In genomic region chr11:101801386-101801785, GRCm38 (mm10) we compare ENCODE assay signal across 20 mouse cellular contexts. TPM values are rescaled to one million over a fixed set of nuclear protein-coding genes. Genes with fewer than 3 reads are reported as not detected.
DNase-seq lines count a peak whose midpoint lies in the region; ATAC-seq and TF ChIP-seq lines count a peak whose summit lies in the region.
"Had no signal": no experiment of that assay in that cellular context is flagged by ENCODE, and none has a peak within 500 bp of the region (broad histone marks: within the 10 kb centered on the region; RNA-seq: fewer than 3 reads in every experiment).

No protein-coding gene starts in this region.

- peak; percentile 65 for DNase-seq in lung, embryonic 14.5 days
- no peak for DNase-seq in lung, postnatal 4 days
- DNase-seq in hindbrain, embryonic 10.5 days (ENCODE audit: low spot score), result no peak
- DNase-seq in cerebellum, postnatal 10 days, result no peak
- no peak for DNase-seq in layer of hippocampus, adult 2 months (ENCODE audit: low spot score in 2 of 2)
- DNase-seq: adrenal gland, adult 8-10 months; adrenal gland, postnatal 36 days; cerebellum, adult 2 months; cerebellum, postnatal 14 days; forebrain, postnatal 0 days; gastrocnemius, postnatal 14 days; heart, postnatal 14 days had no signal

- TF ChIP-seq CTCF in lung, embryonic 14.5 days (IDR thresholded peaks at IDR 0.05; ENCODE audit: low read depth), result no peak
- TF ChIP-seq CTCF in layer of hippocampus, adult 2 months (conservative IDR thresholded peaks at IDR 0.05), result no peak

- no peaks in the 10 kb centered on the region for H3K27me3 ChIP-seq in lung, embryonic 14.5 days (ENCODE audit: insufficient read depth, low read length)
- no peaks in the 10 kb centered on the region for H3K27me3 ChIP-seq in embryonic facial prominence, embryonic 13.5 days
- H3K27me3 ChIP-seq in limb, embryonic 13.5 days, result peaks cover 1% of the 10 kb centered on the region; the same call in 1 of the 2 replicates
- peaks cover 21% of the 10 kb centered on the region for H3K27me3 ChIP-seq in hindbrain, embryonic 10.5 days (ENCODE audit: insufficient read depth, poor library complexity, severe bottlenecking)
- H3K27me3 ChIP-seq: heart, embryonic 15.5 days; hindbrain, embryonic 15.5 days had no signal

- 5% methylated on average over 5 of the region's 5 CpGs for WGBS in lung, embryonic 14.5 days
- WGBS in embryonic facial prominence, embryonic 13.5 days, result 1% methylated on average over 5 of the region's 5 CpGs
- 2% methylated on average over 5 of the region's 5 CpGs for WGBS in limb, embryonic 13.5 days
- 5% methylated on average over 5 of the region's 5 CpGs for WGBS in hindbrain, embryonic 10.5 days

- H3K4me3 ChIP-seq in lung, embryonic 14.5 days (ENCODE audit: low read depth, low read length), result no peak overlapping the region
- H3K4me3 ChIP-seq in embryonic facial prominence, embryonic 13.5 days, result no peak overlapping the region
- no peak overlapping the region for H3K4me3 ChIP-seq in limb, embryonic 13.5 days
- no peak overlapping the region for H3K4me3 ChIP-seq in hindbrain, embryonic 10.5 days
- no peak overlapping the region for H3K4me3 ChIP-seq in layer of hippocampus, adult 2 months
- H3K4me3 ChIP-seq: forebrain, embryonic 12.5 days; heart, embryonic 15.5 days; hindbrain, embryonic 15.5 days had no signal

- H3K9ac ChIP-seq in lung, embryonic 14.5 days, result no peak overlapping the region
- 0 out of 2 replicates have a peak overlapping the region, but pooled peaks have one; percentile 16 for H3K9ac ChIP-seq in embryonic facial prominence, embryonic 13.5 days
- H3K9ac ChIP-seq in limb, embryonic 13.5 days, result no peak overlapping the region
- H3K9ac ChIP-seq: forebrain, embryonic 12.5 days; forebrain, postnatal 0 days; heart, embryonic 15.5 days; hindbrain, embryonic 15.5 days had no signal

- H3K4me1 ChIP-seq in lung, embryonic 14.5 days (ENCODE audit: insufficient read depth), result peaks cover 9% of the 10 kb centered on the region
- H3K4me1 ChIP-seq in embryonic facial prominence, embryonic 13.5 days, result peaks cover 7% of the 10 kb centered on the region
- peaks cover 11% of the 10 kb centered on the region for H3K4me1 ChIP-seq in limb, embryonic 13.5 days
- peaks cover 10% of the 10 kb centered on the region; the same call in 1 of the 2 replicates for H3K4me1 ChIP-seq in hindbrain, embryonic 10.5 days (replicated peaks)

- H3K36me3 ChIP-seq in lung, embryonic 14.5 days (ENCODE audit: insufficient read depth), result no peaks in the 10 kb centered on the region
- H3K36me3 ChIP-seq in embryonic facial prominence, embryonic 13.5 days, result no peaks in the 10 kb centered on the region
- no peaks in the 10 kb centered on the region for H3K36me3 ChIP-seq in limb, embryonic 13.5 days
- H3K36me3 ChIP-seq in hindbrain, embryonic 10.5 days, result no peaks in the 10 kb centered on the region
- H3K36me3 ChIP-seq: forebrain, embryonic 12.5 days; heart, embryonic 15.5 days; hindbrain, embryonic 15.5 days had no signal

- ATAC-seq in lung, embryonic 14.5 days (ENCODE audit: insufficient read depth), result peak; percentile 26; the same call in 1 of the 2 replicates
- no peak for ATAC-seq in embryonic facial prominence, embryonic 13.5 days (ENCODE audit: insufficient number of reproducible peaks, insufficient read depth, low FRiP score, low TSS enrichment, low read depth)
- no peak for ATAC-seq in limb, embryonic 13.5 days (ENCODE audit: low FRiP score, low read depth)
- ATAC-seq: forebrain, postnatal 0 days; intestine, embryonic 16.5 days had no signal

- H3K27ac ChIP-seq in lung, embryonic 14.5 days (ENCODE audit: low read depth), result no peak overlapping the region
- H3K27ac ChIP-seq in embryonic facial prominence, embryonic 13.5 days, result no peak overlapping the region
- H3K27ac ChIP-seq in limb, embryonic 13.5 days, result no peak overlapping the region
- no peak overlapping the region for H3K27ac ChIP-seq in hindbrain, embryonic 10.5 days
- no peak overlapping the region for H3K27ac ChIP-seq in layer of hippocampus, adult 2 months
- H3K27ac ChIP-seq: forebrain, embryonic 12.5 days; heart, embryonic 15.5 days; hindbrain, embryonic 15.5 days had no signal

- H3K9me3 ChIP-seq in lung, embryonic 14.5 days (ENCODE audit: low read depth, low read length), result no peaks in the 10 kb centered on the region
- H3K9me3 ChIP-seq in embryonic facial prominence, embryonic 13.5 days, result no peaks in the 10 kb centered on the region
- 0 out of 2 replicates have a peak, but pooled peaks cover 4% of the 10 kb centered on the region for H3K9me3 ChIP-seq in limb, embryonic 13.5 days
- H3K9me3 ChIP-seq in hindbrain, embryonic 10.5 days, result no peaks in the 10 kb centered on the region
- H3K9me3 ChIP-seq: forebrain, embryonic 12.5 days; heart, embryonic 15.5 days; hindbrain, embryonic 15.5 days had no signal

- no peak overlapping the region for H3K4me2 ChIP-seq in lung, embryonic 14.5 days
- H3K4me2 ChIP-seq in embryonic facial prominence, embryonic 13.5 days, result peak overlapping the region; percentile 46
- H3K4me2 ChIP-seq in limb, embryonic 13.5 days (replicated peaks), result peak overlapping the region; percentile 46
- H3K4me2 ChIP-seq: forebrain, embryonic 12.5 days; hindbrain, embryonic 15.5 days had no signal

RNA-seq across cellular contexts. Expression of gene Etv4, which starts 16.2 kb away (rescaled TPM):
- polyA plus RNA-seq in lung, embryonic 14.5 days (2014; fragmentation: Nextera tagmentation; extraction: Ambion mirVana), result 14.6 and 14.8 TPM in 2 replicates
- 11.1 and 13.2 TPM in 2 replicates for polyA plus RNA-seq in embryonic facial prominence, embryonic 13.5 days (2015; fragmentation: Nextera tagmentation; extraction: Ambion mirVana)
- polyA plus RNA-seq in limb, embryonic 13.5 days (2015; fragmentation: Nextera tagmentation; extraction: Ambion mirVana), result 15.6 and 17.9 TPM in 2 replicates
- 7.6 and 8.8 TPM in 2 replicates for polyA plus RNA-seq in hindbrain, embryonic 10.5 days (2016; fragmentation: Nextera tagmentation; extraction: Ambion mirVana)
- 10 to 100 TPM; 10.1 to 10.7 TPM for total RNA-seq in layer of hippocampus, adult 2 months (2021)
- total RNA-seq: common myeloid progenitor, adult 5-6 weeks; granulocyte monocyte progenitor cell, adult 5-6 weeks had no signal
